Mouse (Mus musculus): ENCODE data around the gene Ces1e.
"Not testable (repeated sequence)": the region's sequence is repeated elsewhere in the genome, so short reads cannot be mapped to it uniquely, and the experiment has no call there.

The Ces1e gene

GRCm38 (mm10) chr8:93229446-93229845 lies at the start of gene Ces1e:
Gene Ces1e, minus strand, starts transcription at chr8:93229619.
- no peak for DNase-seq

- DNase-seq, result no peak
These were observed 48.9 kb upstream of the Ces1e start for GRCm38 (mm10) chr8:93278176-93278805.

- no peak for DNase-seq
These were observed 45.2 kb upstream of the Ces1e start for GRCm38 (mm10) chr8:93274609-93275008.

- no peak for DNase-seq
These were observed 43.9 kb upstream of the Ces1e start for GRCm38 (mm10) chr8:93273321-93273720.

- DNase-seq, result no peak
These were observed 43.3 kb upstream of the Ces1e start for GRCm38 (mm10) chr8:93272686-93273085.

GRCm38 (mm10) chr8:93261436-93261835 lies 32.0 kb upstream of the Ces1e start:
- DNase-seq, result no peak

- no peak for DNase-seq
These were observed 23.0 kb upstream of the Ces1e start for GRCm38 (mm10) chr8:93252400-93252925.

GRCm38 (mm10) chr8:93246057-93246456 lies 16.6 kb upstream of the Ces1e start:
- DNase-seq, result no peak

GRCm38 (mm10) chr8:93239884-93240283 lies 10.5 kb upstream of the Ces1e start:
- no peak for DNase-seq

- DNase-seq, result no peak
These were observed 6.3 kb upstream of the Ces1e start for GRCm38 (mm10) chr8:93235681-93236080.

GRCm38 (mm10) chr8:93234706-93235105 lies 5.3 kb upstream of the Ces1e start:
- DNase-seq, result no peak

- no peak for DNase-seq
These were observed 4.6 kb upstream of the Ces1e start for GRCm38 (mm10) chr8:93234068-93234467.

GRCm38 (mm10) chr8:93228673-93229370 lies 597 bp downstream of the Ces1e start:
- DNase-seq, result no peak

GRCm38 (mm10) chr8:93226471-93226870 lies 2.9 kb downstream of the Ces1e start:
- not testable (repeated sequence) for DNase-seq

- no peak for DNase-seq
These were observed 7.5 kb downstream of the Ces1e start for GRCm38 (mm10) chr8:93221896-93222295.

GRCm38 (mm10) chr8:93217867-93218266 lies 11.6 kb downstream of the Ces1e start:
- DNase-seq, result no peak

GRCm38 (mm10) chr8:93217375-93217774 lies 12.0 kb downstream of the Ces1e start:
- no peak for DNase-seq

- DNase-seq, result no peak
These were observed 18.3 kb downstream of the Ces1e start for GRCm38 (mm10) chr8:93211091-93211490.

GRCm38 (mm10) chr8:93199146-93199545 lies 30.3 kb downstream of the Ces1e start:
- not testable (repeated sequence) for DNase-seq

- no peak for DNase-seq
These were observed 31.5 kb downstream of the Ces1e start, which contains the start of gene Ces1d for GRCm38 (mm10) chr8:93197685-93198525. Gene Ces1d, minus strand, starts transcription at chr8:93197838.

GRCm38 (mm10) chr8:93196436-93196835 lies 33.0 kb downstream of the Ces1e start:
- DNase-seq, result no peak

GRCm38 (mm10) chr8:93180581-93181129 lies 48.8 kb downstream of the Ces1e start:
- DNase-seq, result no peak

GRCm38 (mm10) chr8:93176593-93176992 lies 52.8 kb downstream of the Ces1e start:
- no peak for DNase-seq

Measured in thymus, postnatal 36 days (tissue).